Mouse (Mus musculus): ENCODE results near the gene Tbc1d19. TPM values are rescaled to one million over a fixed set of nuclear protein-coding genes. Genes with fewer than 3 reads are reported as not detected.
A peak's percentile ranks its signal among the peaks of the same experiment; 100 is the strongest.

Tbc1d19 gene
- total RNA-seq, 2 experiments from 2014 or later: 37.1 to 39.4 TPM

- DNase-seq (ENCODE audit: low spot score in 2 of 2): no peak
Observed at GRCm38 (mm10) chr5:53901406-53901805, 92.0 kb downstream of the Tbc1d19 start.

DNA sequence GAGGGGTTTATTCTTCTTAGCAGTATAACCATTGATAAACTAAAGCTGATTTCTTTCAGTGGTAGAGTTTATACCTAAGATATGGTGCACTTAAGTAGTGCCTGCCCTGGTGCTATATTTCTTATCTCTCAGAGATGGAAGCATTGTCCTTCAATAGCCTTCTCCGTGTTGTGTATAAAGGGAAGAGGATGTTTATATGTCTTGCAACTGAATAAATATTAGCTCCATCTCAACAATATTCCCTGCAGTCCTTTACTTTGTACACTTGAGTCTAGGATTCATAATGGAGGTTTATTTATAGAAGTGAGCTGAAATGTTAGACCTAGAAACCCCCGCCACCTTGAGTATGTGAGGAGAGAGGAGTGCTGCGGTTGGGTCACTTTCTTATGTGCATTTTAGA is 93.4 kb downstream of the Tbc1d19 start:
- no peak for DNase-seq (ENCODE audit: low spot score in 2 of 2)

DNA sequence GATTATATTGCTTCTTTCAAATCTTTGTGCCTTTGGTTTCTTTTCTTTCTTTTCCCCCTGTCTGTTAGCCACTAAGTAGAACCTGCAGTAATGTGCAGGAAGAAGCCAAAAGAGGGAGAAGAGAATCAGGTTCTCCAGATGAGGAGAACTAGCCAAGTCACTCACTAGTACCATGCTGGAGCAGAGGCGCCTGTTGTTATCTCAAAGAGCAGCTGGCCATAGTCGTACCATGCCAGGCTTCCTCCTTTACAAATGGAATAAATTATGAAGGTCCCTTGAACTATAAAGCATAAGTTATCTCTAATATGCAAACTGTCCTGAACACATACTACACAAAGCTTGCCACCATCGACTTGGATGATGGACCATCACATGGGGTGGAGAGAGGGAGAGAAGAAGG is 99.8 kb downstream of the Tbc1d19 start:
- DNase-seq (ENCODE audit: low spot score in 2 of 2): no peak

DNA sequence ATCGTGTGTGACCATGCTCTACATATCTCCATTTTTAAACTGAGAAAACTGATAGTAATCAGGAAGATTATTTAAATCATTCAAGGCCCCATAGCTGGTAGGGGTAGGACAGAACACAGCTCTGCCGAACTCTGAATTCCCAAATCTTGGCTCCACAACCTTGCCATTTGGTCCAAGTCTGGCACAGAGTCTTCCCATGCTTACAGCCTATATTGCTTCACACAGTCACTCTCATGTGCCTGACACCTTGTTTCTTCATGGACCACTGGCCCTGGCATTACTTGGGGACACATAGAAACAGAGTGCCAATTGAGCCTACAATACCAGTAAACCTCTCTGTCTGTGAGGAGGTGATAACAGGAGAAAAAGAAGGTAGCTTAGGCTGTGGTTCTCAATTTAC is 111.0 kb downstream of the Tbc1d19 start:
- DNase-seq (ENCODE audit: low spot score in 2 of 2): no peak

DNA sequence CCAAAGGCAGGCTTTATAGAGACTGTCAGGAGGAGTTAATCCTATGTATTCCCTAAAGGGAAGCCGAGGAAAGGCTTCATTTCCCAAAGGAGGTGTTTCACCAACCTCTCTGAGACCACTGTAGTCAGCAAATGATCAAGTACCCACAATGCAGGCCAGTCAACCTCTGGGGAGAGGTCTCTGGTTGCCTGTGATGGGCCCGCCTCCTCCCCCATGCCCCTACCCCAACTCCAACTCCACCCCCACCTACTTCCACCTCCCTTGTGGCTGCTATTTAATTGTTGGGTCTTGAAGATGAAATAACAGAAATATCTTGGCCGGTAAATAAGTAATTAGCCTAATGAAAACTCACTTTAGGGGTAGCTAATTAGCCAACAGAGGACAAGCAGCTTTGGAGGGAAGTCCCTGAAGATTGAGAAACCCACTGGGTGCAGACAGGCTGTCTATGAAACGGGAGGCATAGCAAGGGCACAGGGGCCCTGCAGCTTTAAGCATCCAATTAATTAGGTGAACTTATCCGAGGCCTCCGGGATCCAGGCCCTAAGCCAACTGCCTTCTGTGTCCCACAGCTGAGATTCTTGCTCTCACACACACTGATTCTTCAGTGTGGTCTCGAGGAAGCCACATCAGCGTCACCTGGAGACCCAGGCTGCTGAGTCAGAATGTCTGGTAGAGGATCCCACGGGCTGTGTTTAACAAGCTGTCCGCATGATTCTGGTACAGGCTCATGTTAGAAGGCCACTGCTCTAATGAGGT is 112.9 kb downstream of the Tbc1d19 start:
- DNase-seq (ENCODE audit: low spot score in 2 of 2): no peak

GRCm38 (mm10) chr5:53924005-53924404 is 114.6 kb downstream of the Tbc1d19 start:
- no peak for DNase-seq (ENCODE audit: low spot score in 2 of 2)

DNA sequence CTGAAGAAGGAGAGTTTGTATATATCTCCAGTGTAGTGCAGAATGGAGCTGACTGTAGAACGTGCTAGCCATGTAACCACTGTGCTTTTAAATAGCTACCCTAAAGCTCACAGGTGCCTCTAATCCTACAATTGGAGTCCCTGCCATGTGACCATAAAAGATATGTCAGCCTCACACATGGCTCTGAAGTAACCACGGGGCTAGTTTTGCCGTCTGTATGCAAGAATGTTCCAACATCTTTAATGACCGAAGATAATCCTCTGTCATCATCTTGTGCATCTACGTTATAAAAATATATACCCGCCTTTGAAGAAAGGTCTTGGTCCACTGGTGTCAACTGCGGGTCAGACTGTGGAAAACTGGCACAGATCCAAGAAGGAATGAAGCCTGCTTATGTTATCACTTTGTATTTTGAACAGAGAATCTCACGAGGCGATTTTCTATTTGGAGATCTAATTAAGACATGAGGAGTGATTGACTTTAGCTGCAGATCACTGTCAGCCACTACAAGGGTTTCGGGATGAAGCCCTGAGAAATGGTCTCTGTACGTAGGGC is 117.0 kb downstream of the Tbc1d19 start:
- DNase-seq (ENCODE audit: low spot score in 2 of 2): no peak

DNA sequence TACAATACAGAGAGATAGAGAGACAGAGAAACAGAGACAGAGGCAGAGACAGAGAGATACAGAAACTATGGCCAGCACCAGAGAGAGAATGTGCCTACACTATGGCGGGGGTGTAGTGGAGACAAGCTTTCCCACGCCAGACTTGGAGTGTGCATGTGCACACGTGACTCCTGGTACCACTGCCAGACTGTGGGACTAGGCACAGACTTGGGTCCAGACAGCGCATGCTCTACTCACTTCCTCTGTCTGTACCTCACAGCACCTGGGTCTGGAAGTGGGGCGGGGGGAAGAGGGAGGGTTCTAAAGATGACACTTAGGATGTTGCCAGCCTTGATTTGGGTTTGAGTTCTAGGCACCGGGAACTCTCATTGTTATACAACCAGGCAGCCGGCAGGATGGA is 118.5 kb downstream of the Tbc1d19 start:
- DNase-seq (ENCODE audit: low spot score in 2 of 2): no peak

DNA sequence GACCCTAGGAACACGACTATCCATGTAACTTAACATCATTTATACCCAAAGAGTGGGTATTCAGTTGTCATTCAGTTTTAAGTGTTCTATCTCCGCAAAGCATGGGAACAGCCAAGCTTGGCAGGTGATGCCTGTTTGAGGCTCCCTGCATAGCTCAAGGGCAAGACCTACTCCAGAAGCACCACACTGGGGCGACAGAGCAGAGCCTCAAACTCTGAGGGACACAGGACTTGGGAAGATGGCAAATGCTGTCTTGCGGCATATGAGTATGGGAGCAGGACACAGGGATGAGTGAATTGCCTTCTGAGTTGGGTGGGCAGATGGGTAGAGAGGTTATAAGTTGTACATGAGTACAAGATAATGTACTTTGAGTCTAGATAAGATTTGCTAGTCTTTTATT is 119.1 kb downstream of the Tbc1d19 start:
- no peak for DNase-seq (ENCODE audit: low spot score in 2 of 2)

GRCm38 (mm10) chr5:53929205-53929614 is 119.8 kb downstream of the Tbc1d19 start:
- DNase-seq (ENCODE audit: low spot score in 2 of 2): no peak

GRCm38 (mm10) chr5:53929814-53930213 is 120.4 kb downstream of the Tbc1d19 start:
- DNase-seq (ENCODE audit: low spot score in 2 of 2): no peak

DNA sequence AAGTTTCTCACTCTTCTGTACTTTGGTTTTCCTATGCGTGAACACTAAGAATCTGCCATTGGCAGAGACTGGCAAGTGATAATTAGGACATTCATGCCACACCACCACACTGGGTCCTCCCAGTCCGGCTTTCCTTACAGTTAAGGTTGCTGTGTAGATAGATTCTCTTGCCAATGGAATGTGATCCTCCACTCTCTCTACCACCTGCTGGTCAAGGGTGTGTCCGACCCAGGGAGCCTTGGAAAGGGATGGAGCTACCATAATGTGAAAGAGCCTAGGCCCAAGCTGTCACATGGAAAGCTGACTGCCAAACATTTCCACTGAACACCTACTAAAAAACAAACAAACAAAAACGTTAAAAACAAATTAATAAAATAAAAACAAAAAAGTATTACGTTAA is 121.6 kb downstream of the Tbc1d19 start:
- no peak for DNase-seq (ENCODE audit: low spot score in 2 of 2)

GRCm38 (mm10) chr5:53933628-53934027 is 124.2 kb downstream of the Tbc1d19 start:
- peak in 1 of 2 experiments; percentile 37 for DNase-seq (ENCODE audit: low spot score in 2 of 2)

DNA sequence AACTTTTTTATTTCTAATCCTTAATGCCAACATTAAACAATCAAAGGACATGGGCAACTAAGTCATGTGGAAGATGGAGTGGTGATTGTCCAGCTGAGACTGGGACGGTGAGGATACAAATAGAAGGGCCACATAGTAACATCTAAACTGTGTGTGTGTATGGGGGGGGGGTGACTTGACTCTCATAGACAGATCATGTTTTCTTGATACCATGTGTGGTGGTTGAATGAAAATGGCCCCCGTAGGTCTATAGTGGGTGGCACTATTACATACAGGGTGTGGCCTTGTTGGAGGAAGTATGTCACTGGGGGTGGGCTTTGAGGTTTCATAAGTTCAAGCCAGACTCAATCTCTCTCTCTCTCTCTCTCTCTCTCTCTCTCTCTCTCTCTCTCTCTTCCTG is 124.6 kb downstream of the Tbc1d19 start:
- DNase-seq (ENCODE audit: low spot score in 2 of 2): no peak

GRCm38 (mm10) chr5:53934826-53935225 is 125.4 kb downstream of the Tbc1d19 start:
- no peak for DNase-seq (ENCODE audit: low spot score in 2 of 2)

GRCm38 (mm10) chr5:53937187-53937586 is 127.8 kb downstream of the Tbc1d19 start:
- no peak for DNase-seq (ENCODE audit: low spot score in 2 of 2)

DNA sequence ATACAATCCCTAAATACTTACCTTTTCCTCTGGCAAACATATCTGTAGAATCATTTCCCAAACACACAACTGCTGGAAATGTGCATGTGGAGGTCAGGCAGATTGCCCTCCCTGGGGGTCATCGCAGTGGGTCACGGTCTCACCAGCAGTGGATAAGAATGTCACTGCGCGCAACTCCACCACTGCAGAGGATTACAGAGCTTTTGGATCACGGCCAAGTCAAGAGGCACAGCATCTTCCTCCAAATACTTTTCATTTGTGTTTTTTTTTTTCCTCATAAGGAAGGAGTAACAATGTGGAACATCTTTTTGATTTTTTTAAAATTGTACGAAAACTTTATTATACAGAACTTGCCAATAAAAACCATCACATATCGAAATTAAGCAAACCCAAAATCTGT is 129.6 kb downstream of the Tbc1d19 start:
- no peak for DNase-seq (ENCODE audit: low spot score in 2 of 2)

- no peak for DNase-seq (ENCODE audit: low spot score in 2 of 2)
Observed at GRCm38 (mm10) chr5:53941322-53942024, 132.1 kb downstream of the Tbc1d19 start.

- peak; percentile 40 to 55 for DNase-seq (ENCODE audit: low spot score in 2 of 2)
Observed at GRCm38 (mm10) chr5:53942332-53942731, 132.9 kb downstream of the Tbc1d19 start.

DNA sequence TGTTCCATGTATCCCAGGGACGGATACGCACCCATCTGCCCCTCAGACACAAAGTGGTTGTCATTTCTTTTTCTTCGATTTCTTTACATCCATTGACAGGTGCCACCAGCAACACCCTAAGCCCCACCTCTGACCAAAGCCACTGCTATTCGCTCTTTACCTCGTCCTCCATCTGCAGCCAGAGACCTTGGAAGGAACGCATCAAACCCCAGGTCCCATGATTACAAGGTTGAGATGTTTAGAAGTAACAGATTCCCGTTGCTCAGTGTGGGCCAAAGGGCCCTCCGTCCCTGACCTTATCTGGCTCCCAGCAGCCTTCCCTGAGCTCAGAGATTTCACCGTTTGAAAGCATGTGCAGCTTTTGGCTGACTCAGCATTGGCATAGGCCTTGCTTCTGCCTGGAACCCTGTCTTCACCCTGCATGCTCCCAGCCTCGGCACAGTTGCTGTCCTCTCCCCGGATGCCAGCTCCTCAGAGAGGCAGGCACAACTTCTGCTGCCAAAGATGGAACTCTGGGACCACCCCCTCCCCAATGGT is 134.0 kb downstream of the Tbc1d19 start:
- DNase-seq (ENCODE audit: low spot score in 2 of 2): no peak

- DNase-seq (ENCODE audit: low spot score in 2 of 2): peak in 1 of 2 experiments; percentile 36
Observed at GRCm38 (mm10) chr5:53946747-53947146, 137.3 kb downstream of the Tbc1d19 start.

DNA sequence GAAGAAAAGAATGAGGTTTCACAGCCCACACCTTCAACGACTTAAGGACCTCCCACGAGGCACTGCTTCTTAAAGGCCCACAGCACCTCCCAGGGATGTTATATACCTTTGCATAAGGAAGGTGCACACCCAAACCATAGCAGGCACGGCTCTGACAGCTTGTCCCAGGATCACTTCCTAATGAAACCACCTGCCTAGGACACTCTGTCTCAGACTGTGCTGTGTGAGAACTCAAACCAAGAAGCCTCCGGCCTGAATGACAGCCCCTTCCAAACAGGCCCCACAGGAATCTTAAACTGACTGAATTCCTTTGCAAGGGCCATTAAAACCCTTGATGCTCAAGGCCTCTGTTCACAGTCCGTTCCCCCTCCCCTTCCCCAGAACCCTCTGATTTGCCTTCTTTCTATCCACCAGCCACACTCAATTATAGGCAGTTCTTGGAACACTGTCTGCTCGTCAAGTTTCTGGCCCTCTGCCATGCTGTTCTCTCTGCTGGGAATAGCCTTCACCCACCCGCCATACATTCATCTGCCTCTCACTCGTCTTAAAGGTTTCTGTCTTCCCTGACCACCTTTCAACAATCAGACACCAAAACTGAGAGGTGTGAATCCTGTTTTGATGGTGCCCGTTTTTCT is 138.3 kb downstream of the Tbc1d19 start:
- peak; percentile 55 to 64 for DNase-seq (ENCODE audit: low spot score in 2 of 2)
